Mouse (Mus musculus) frontal cortex, adult (tissue): ENCODE measurements at regions not wholly inside any gene's neighbourhood (a gene's known extent, or its start where the extent isn't known, plus 50 kb on each side); places are given as distances from the start of the nearest gene placed in this dataset.

ENCODE experiments used
- ATAC-seq: cut with Nextera tagmentation; 2 replicates; pipeline ENCODE4 v1.9.2; 2017; ENCODE audit warnings: mild to moderate bottlenecking, moderate library complexity, mixed read lengths; ENCODE audit not compliant: low TSS enrichment

GRCm38 (mm10) chr14:78438064-78438677 lies 98.4 kb downstream of the Akap11 start:
- ATAC-seq: no peak

GRCm38 (mm10) chr14:78436586-78436985 lies 100.0 kb downstream of the Akap11 start:
- ATAC-seq: no peak

GRCm38 (mm10) chr14:78435982-78436381 lies 100.6 kb downstream of the Akap11 start:
- no peak for ATAC-seq

GRCm38 (mm10) chr14:78435561-78435960 lies 101.0 kb downstream of the Akap11 start:
- ATAC-seq: no peak

- ATAC-seq: no peak
Observed at GRCm38 (mm10) chr14:78434753-78435152, 101.9 kb downstream of the Akap11 start.

- no peak for ATAC-seq
Observed at GRCm38 (mm10) chr14:78434126-78434525, 102.5 kb downstream of the Akap11 start.

GRCm38 (mm10) chr14:78432471-78432870 lies 104.1 kb downstream of the Akap11 start:
- no peak for ATAC-seq

GRCm38 (mm10) chr14:78431931-78432330 lies 104.7 kb downstream of the Akap11 start:
- no peak for ATAC-seq

GRCm38 (mm10) chr14:78431406-78431805 lies 105.2 kb downstream of the Akap11 start:
- no peak for ATAC-seq

GRCm38 (mm10) chr14:78428233-78429019 lies 108.2 kb downstream of the Akap11 start:
- peak; percentile 96 for ATAC-seq

GRCm38 (mm10) chr14:78427062-78427461 lies 109.5 kb downstream of the Akap11 start:
- no peak for ATAC-seq

GRCm38 (mm10) chr14:78422601-78423000 lies 114.0 kb downstream of the Akap11 start:
- ATAC-seq: no peak

- ATAC-seq: no peak
Observed at GRCm38 (mm10) chr14:78420966-78421365, 113.1 kb upstream of the Tnfsf11 start.

- ATAC-seq: no peak
Observed at GRCm38 (mm10) chr14:78420176-78420575, 112.3 kb upstream of the Tnfsf11 start.

- no peak for ATAC-seq
Observed at GRCm38 (mm10) chr14:78405568-78405967, 97.7 kb upstream of the Tnfsf11 start.

GRCm38 (mm10) chr14:78397914-78398313 lies 90.1 kb upstream of the Tnfsf11 start:
- peak; percentile 76 for ATAC-seq

GRCm38 (mm10) chr14:78395631-78396030 lies 87.8 kb upstream of the Tnfsf11 start:
- no peak for ATAC-seq

GRCm38 (mm10) chr14:78387011-78387410 lies 79.2 kb upstream of the Tnfsf11 start:
- no peak for ATAC-seq

GRCm38 (mm10) chr14:78384370-78384769 lies 76.5 kb upstream of the Tnfsf11 start:
- no peak for ATAC-seq

GRCm38 (mm10) chr14:78383256-78383709 lies 75.4 kb upstream of the Tnfsf11 start:
- ATAC-seq: peak; percentile 95

GRCm38 (mm10) chr14:78380011-78380410 lies 72.2 kb upstream of the Tnfsf11 start:
- ATAC-seq: no peak

GRCm38 (mm10) chr14:78376591-78376990 lies 68.7 kb upstream of the Tnfsf11 start:
- no peak for ATAC-seq
